Mouse (Mus musculus) embryonic facial prominence, embryonic 11.5 days (tissue): ENCODE measurements around the gene Mrm3. TPM values are rescaled to one million over a fixed set of nuclear protein-coding genes. Genes with fewer than 3 reads are reported as not detected.

Experiments used
- ATAC-seq: fragments of 200-750 bp; cut with Nextera tagmentation; replicated peaks from 2 replicates; pipeline ENCODE4 v1.8.0; 2017; ENCODE audit warnings: low read depth; ENCODE audit not compliant: insufficient number of reproducible peaks, low FRiP score, low TSS enrichment
- DNase-seq: peaks from one replicate; pipeline ENCODE4 v3.0.0-alpha.2; 2015; ENCODE audit warnings: low spot score
- H3K27ac ChIP-seq: fragments of 300-500 bp; sonication (generic); replicated peaks from 2 replicates; pipeline ENCODE4 v1.5.1; 2014; ENCODE audit warnings: mild to moderate bottlenecking, low read depth, low read length, control low read depth
- H3K27me3 ChIP-seq: fragments of 300-500 bp; sonication (generic); 2 replicates; pipeline ENCODE4 v1.6.1; 2014; ENCODE audit warnings: mild to moderate bottlenecking, low read length, moderate library complexity, mixed read lengths; ENCODE audit not compliant: control insufficient read depth, insufficient read depth
- H3K36me3 ChIP-seq: fragments of 300-500 bp; sonication (generic); replicated peaks from 2 replicates; pipeline ENCODE4 v1.6.1; 2014; ENCODE audit warnings: low read depth, mild to moderate bottlenecking, low read length, moderate library complexity, mixed read lengths; ENCODE audit not compliant: control insufficient read depth, insufficient read depth
- H3K4me1 ChIP-seq: fragments of 300-500 bp; sonication (generic); 2 replicates; pipeline ENCODE4 v1.6.1; 2014; ENCODE audit warnings: low read length, mixed read lengths; ENCODE audit not compliant: control insufficient read depth, insufficient read depth
- H3K4me2 ChIP-seq: fragments of 300-500 bp; sonication (generic); 2 replicates; pipeline ENCODE4 v1.6.1; 2014; ENCODE audit warnings: low read depth, mild to moderate bottlenecking, control low read depth, low read length, moderate library complexity
- H3K4me3 ChIP-seq: fragments of 300-500 bp; sonication (generic); 2 replicates; pipeline ENCODE4 v1.5.1; 2014; ENCODE audit warnings: low read depth, low read length, control low read depth
- H3K9ac ChIP-seq: fragments of 300-500 bp; sonication (generic); replicated peaks from 2 replicates; pipeline ENCODE4 v1.6.1; 2014; ENCODE audit warnings: mild to moderate bottlenecking, control low read depth, low read length
- H3K9me3 ChIP-seq: fragments of 300-500 bp; sonication (generic); replicated peaks from 2 replicates; pipeline ENCODE4 v1.6.1; 2016; ENCODE audit warnings: mild to moderate bottlenecking, low read length, inconsistent platforms, mixed read lengths; ENCODE audit not compliant: control insufficient read depth
- WGBS: fragments of 180-500 bp; shearing (Covaris S2); extraction: QIAGEN DNeasy Blood & Tissue Kit; methylation state at CpG from one replicate; pipeline ENCODE4 v1.1.7; 2014; 5-methylcytosine and 5-hydroxymethylcytosine counted together
- polyA plus RNA-seq: library from polyadenylated mRNA; unstranded; fragments of >200 nt; fragmentation: Nextera tagmentation; extraction: Ambion mirVana; gene quantifications from 2 replicates; pipeline ENCODE4 v1.2.1, GENCODE M21; 2014

The Mrm3 gene
- polyA plus RNA-seq, 1 experiment from 2014 or later: 22.4 TPM

GRCm38 (mm10) chr11:76297252-76297651, 53.7 kb downstream of the Mrm3 start:
- H3K27ac ChIP-seq: no peak overlapping the region
- WGBS: 76% methylated on average over 9 of the region's 9 CpGs
- no peak overlapping the region for H3K4me3 ChIP-seq

GRCm38 (mm10) chr11:76298457-76299000, 55.0 kb downstream of the Mrm3 start:
- DNase-seq (no peak), ATAC-seq (no peak)
- Histone ChIP-seq H3K27ac (no peak overlapping the region), H3K36me3 (no peaks in the 10 kb centered on the region), H3K27me3 (no peaks in the 10 kb centered on the region), H3K4me2 (no peak overlapping the region), H3K4me1 (peaks cover 4% of the 10 kb centered on the region; the same call in 1 of the 2 replicates), H3K9me3 (no peaks in the 10 kb centered on the region), H3K4me3 (no peak overlapping the region), H3K9ac (no peak overlapping the region)
- 77% methylated on average over 9 of the region's 9 CpGs for WGBS

More at GRCm38 (mm10) chr11:76297252-76297651, 53.7 kb downstream of the Mrm3 start:
- H3K36me3 ChIP-seq: no peaks in the 10 kb centered on the region
- no peaks in the 10 kb centered on the region for H3K27me3 ChIP-seq
- peaks cover 4% of the 10 kb centered on the region for H3K4me1 ChIP-seq
- no peak overlapping the region for H3K9ac ChIP-seq
- no peak for ATAC-seq
- H3K9me3 ChIP-seq: no peaks in the 10 kb centered on the region
- no peak for DNase-seq
- no peak overlapping the region for H3K4me2 ChIP-seq

Other genes starting within 250 kb of the Mrm3 start
- 0.47 and 0.77 TPM in 2 replicates for gene 1700016K19Rik, start 243.8 kb upstream of the Mrm3 start, polyA plus RNA-seq
- gene Rflnb, start 215.9 kb upstream of the Mrm3 start, polyA plus RNA-seq: 34.7 TPM in 2 replicates
- 41.1 and 41.7 TPM in 2 replicates for gene Vps53, start 64.1 kb upstream of the Mrm3 start, polyA plus RNA-seq
- 31.0 and 34.3 TPM in 2 replicates for gene Fam57a, start 64.0 kb upstream of the Mrm3 start, polyA plus RNA-seq
- gene Dbil5, start 26.1 kb upstream of the Mrm3 start, polyA plus RNA-seq: 0.39 and 1.2 TPM in 2 replicates
- 54.7 and 55.6 TPM in 2 replicates for gene Gemin4, start 26.1 kb upstream of the Mrm3 start, polyA plus RNA-seq
- gene Glod4, start within 50 bp of the Mrm3 start, polyA plus RNA-seq: 152 and 158 TPM in 2 replicates
- 40.0 and 41.8 TPM in 2 replicates for gene Nxn, start 155.4 kb downstream of the Mrm3 start, polyA plus RNA-seq
- 138 TPM in 2 replicates for gene Timm22, start 163.2 kb downstream of the Mrm3 start, polyA plus RNA-seq